Comparison of ENCODE assay signal across 11 mouse cellular contexts in the genomic region with DNA sequence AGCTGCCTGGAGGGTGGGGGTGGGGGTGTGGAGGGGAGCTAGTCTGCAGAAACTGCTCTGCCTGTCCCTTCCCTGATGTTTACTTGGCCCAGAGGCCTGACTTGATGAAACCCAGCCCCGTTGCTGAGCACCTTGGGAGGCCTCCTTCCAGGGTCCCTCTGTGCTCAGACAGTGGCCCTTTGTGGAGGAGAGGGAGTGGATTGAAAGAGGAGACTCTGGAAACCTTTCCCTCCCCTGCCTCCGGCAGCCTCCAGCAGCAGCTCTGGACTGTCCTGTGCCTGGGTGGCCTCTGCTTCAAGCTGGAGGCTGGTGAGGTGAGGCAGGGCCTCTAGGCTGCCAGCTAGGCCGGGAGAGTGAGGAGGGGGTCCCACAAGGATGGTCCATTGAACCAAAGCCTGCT. TPM values are rescaled to one million over a fixed set of nuclear protein-coding genes. Genes with fewer than 3 reads are reported as not detected.
DNase-seq lines count a peak whose midpoint lies in the region; ATAC-seq and TF ChIP-seq lines count a peak whose summit lies in the region.
"Had no signal": no experiment of that assay in that cellular context is flagged by ENCODE, and none has a peak within 500 bp of the region (broad histone marks: within the 10 kb centered on the region; RNA-seq: fewer than 3 reads in every experiment).

No protein-coding gene starts in this region.

- H3K27me3 ChIP-seq in embryonic facial prominence, embryonic 15.5 days = no peaks in the 10 kb centered on the region

- H3K4me1 ChIP-seq in embryonic facial prominence, embryonic 15.5 days = peaks cover 11% of the 10 kb centered on the region

- no peaks in the 10 kb centered on the region for H3K36me3 ChIP-seq in embryonic facial prominence, embryonic 15.5 days

- WGBS in embryonic facial prominence, embryonic 15.5 days = 8% methylated on average over 3 of the region's 3 CpGs

- no peak for TF ChIP-seq CTCF in layer of hippocampus, adult 2 months (conservative IDR thresholded peaks at IDR 0.05)

- no peak overlapping the region for H3K9ac ChIP-seq in embryonic facial prominence, embryonic 15.5 days
- H3K9ac ChIP-seq: liver, postnatal 0 days had no signal

- H3K9me3 ChIP-seq in embryonic facial prominence, embryonic 15.5 days (replicated peaks) = no peaks in the 10 kb centered on the region

- ATAC-seq in embryonic facial prominence, embryonic 15.5 days (ENCODE audit: insufficient number of reproducible peaks, low FRiP score, low TSS enrichment, low read depth) = peak; percentile 75; the same call in 1 of the 2 replicates
- ATAC-seq: activated CD4-positive, CD25-positive, alpha-beta regulatory T cell, adult 4 months; liver, postnatal 0 days had no signal

- peak overlapping the region; percentile 23; the same call in 1 of the 2 replicates for H3K27ac ChIP-seq in layer of hippocampus, adult 2 months
- peak overlapping the region; percentile 9 for H3K27ac ChIP-seq in embryonic facial prominence, embryonic 15.5 days (replicated peaks)

- no peak for DNase-seq in layer of hippocampus, adult 2 months (ENCODE audit: low spot score in 2 of 2)
- DNase-seq in layer of hippocampus, adult 8-10 months (ENCODE audit: low spot score in 2 of 2) = no peak
- peak; percentile 47 for DNase-seq in embryo, embryonic 10 days (ENCODE audit: low spot score)
- peak; percentile 34 for DNase-seq in mesoderm, embryonic 11.5 days (ENCODE audit: low read depth, low spot score)
- no peak for DNase-seq in right cerebral cortex, postnatal 14 days
- no peak for DNase-seq in left cerebral cortex, postnatal 4 days
- DNase-seq: cerebellum, adult 11-12 months; heart, adult 18-20 months; liver, postnatal 0 days had no signal

- no peak overlapping the region for H3K4me2 ChIP-seq in embryonic facial prominence, embryonic 15.5 days (replicated peaks)

- no peak overlapping the region for H3K4me3 ChIP-seq in layer of hippocampus, adult 2 months
- no peak overlapping the region for H3K4me3 ChIP-seq in embryonic facial prominence, embryonic 15.5 days (replicated peaks)

- intact Hi-C loops in left cerebral cortex, postnatal 4 days (cut with DNase I) = no loop called here

RNA-seq across cellular contexts. Expression of a gene that starts 13.7 kb away (rescaled TPM):
- total RNA-seq in layer of hippocampus, adult 2 months (2021) = 100 to 1,000 TPM; 340 to 347 TPM
- 100 to 1,000 TPM; 322 to 352 (median 336) TPM for total RNA-seq in layer of hippocampus, adult 8-10 months (2022)
- polyA plus RNA-seq in embryonic facial prominence, embryonic 15.5 days (2015; fragmentation: Nextera tagmentation; extraction: Ambion mirVana) = 3.4 and 3.8 TPM in 2 replicates
- total RNA-seq in left cerebral cortex, postnatal 4 days (2021) = 100 to 1,000 TPM; 229 to 236 TPM

Comparison
In these comparisons a context has a peak if more than half of its experiments do, and no peak if none do; other contexts are left out.
1. DNase-seq: peak in embryo, embryonic 10 days (single experiment) and mesoderm, embryonic 11.5 days (single experiment); none in layer of hippocampus, adult 2 months (0 of 2), layer of hippocampus, adult 8-10 months (0 of 2), right cerebral cortex, postnatal 14 days (single experiment) and left cerebral cortex, postnatal 4 days (single experiment).